ENCODE assay signal across 15 mouse cellular contexts in genomic region chr5:64269669-64270068, GRCm38 (mm10).
A peak's percentile ranks its signal among the peaks of the same experiment; 100 is the strongest.
DNase-seq lines count a peak whose midpoint lies in the region; ATAC-seq and TF ChIP-seq lines count a peak whose summit lies in the region.
"Had no signal": no experiment of that assay in that cellular context is flagged by ENCODE, and none has a peak within 500 bp of the region (broad histone marks: within the 10 kb centered on the region; RNA-seq: fewer than 3 reads in every experiment).

No protein-coding gene starts in this region.

- H3K4me2 ChIP-seq in lung, postnatal 0 days (replicated peaks; ENCODE audit: low read depth, low read length), result 0 out of 2 replicates have a peak overlapping the region, but pooled peaks have one; percentile 9
- H3K4me2 ChIP-seq in limb, embryonic 12.5 days, result peak overlapping the region; percentile 31; the same call in 1 of the 2 replicates
- H3K4me2 ChIP-seq: midbrain, embryonic 15.5 days; neural tube, embryonic 12.5 days had no signal

- H3K27me3 ChIP-seq in lung, postnatal 0 days (replicated peaks; ENCODE audit: insufficient read depth, low read length), result no peaks in the 10 kb centered on the region
- no peaks in the 10 kb centered on the region for H3K27me3 ChIP-seq in embryonic facial prominence, embryonic 10.5 days (replicated peaks; ENCODE audit: low read depth, poor library complexity, severe bottlenecking)
- no peaks in the 10 kb centered on the region for H3K27me3 ChIP-seq in limb, embryonic 12.5 days
- H3K27me3 ChIP-seq: midbrain, embryonic 15.5 days; neural tube, embryonic 12.5 days had no signal

- TF ChIP-seq EP300 in lung, postnatal 0 days (IDR thresholded peaks at IDR 0.05), result no peak

- no peak for TF ChIP-seq CTCF in gastrocnemius, adult 2 months (IDR thresholded peaks at IDR 0.05)
- no peak for TF ChIP-seq CTCF in lung, postnatal 0 days (IDR thresholded peaks at IDR 0.05)

- H3K4me1 ChIP-seq in lung, postnatal 0 days (ENCODE audit: insufficient read depth, low read depth, low read length), result no peaks in the 10 kb centered on the region
- peaks cover 11% of the 10 kb centered on the region for H3K4me1 ChIP-seq in embryonic facial prominence, embryonic 10.5 days
- peaks cover 5% of the 10 kb centered on the region; the same call in 1 of the 2 replicates for H3K4me1 ChIP-seq in limb, embryonic 12.5 days (replicated peaks)

- no peaks in the 10 kb centered on the region for H3K36me3 ChIP-seq in lung, postnatal 0 days (ENCODE audit: insufficient read depth, low read length)
- H3K36me3 ChIP-seq in embryonic facial prominence, embryonic 10.5 days (replicated peaks), result peaks cover 48% of the 10 kb centered on the region
- peaks cover 33% of the 10 kb centered on the region for H3K36me3 ChIP-seq in limb, embryonic 12.5 days
- H3K36me3 ChIP-seq: midbrain, embryonic 15.5 days had no signal

- peak; percentile 42 for DNase-seq in gastrocnemius, adult 2 months
- no peak for DNase-seq in gastrocnemius, postnatal 4 days (ENCODE audit: low spot score in 2 of 2)
- DNase-seq in lung, postnatal 0 days (ENCODE audit: low spot score), result no peak
- no peak for DNase-seq in lung, postnatal 4 days
- DNase-seq in embryonic facial prominence, embryonic 10.5 days (ENCODE audit: low spot score), result no peak
- no peak for DNase-seq in right cerebral cortex, postnatal 10 days (ENCODE audit: low spot score in 2 of 2)
- no peak for DNase-seq in spleen, postnatal 36 days (ENCODE audit: low spot score in 2 of 2)
- DNase-seq: heart, postnatal 10 days; kidney, postnatal 25 days; layer of hippocampus, postnatal 36 days; lung, adult 2 months had no signal

- peak overlapping the region; percentile 54 for H3K27ac ChIP-seq in gastrocnemius, adult 2 months
- H3K27ac ChIP-seq in lung, postnatal 0 days (ENCODE audit: low read length), result no peak overlapping the region
- H3K27ac ChIP-seq in embryonic facial prominence, embryonic 10.5 days (replicated peaks), result 0 out of 2 replicates have a peak overlapping the region, but pooled peaks have one; percentile 15
- H3K27ac ChIP-seq in limb, embryonic 12.5 days, result peak overlapping the region; percentile 77
- H3K27ac ChIP-seq: hindbrain, postnatal 0 days; midbrain, embryonic 15.5 days; neural tube, embryonic 12.5 days had no signal

- WGBS in lung, postnatal 0 days, result 44% methylated on average over 7 of the region's 7 CpGs
- WGBS in embryonic facial prominence, embryonic 10.5 days, result 26% methylated on average over 7 of the region's 7 CpGs
- WGBS in limb, embryonic 12.5 days, result 44% methylated on average over 7 of the region's 7 CpGs

- no peaks in the 10 kb centered on the region for H3K9me3 ChIP-seq in lung, postnatal 0 days (ENCODE audit: low read length)
- no peaks in the 10 kb centered on the region for H3K9me3 ChIP-seq in embryonic facial prominence, embryonic 10.5 days
- H3K9me3 ChIP-seq in limb, embryonic 12.5 days, result no peaks in the 10 kb centered on the region
- H3K9me3 ChIP-seq: midbrain, embryonic 15.5 days; neural tube, embryonic 12.5 days had no signal

- H3K9ac ChIP-seq in lung, postnatal 0 days (replicated peaks; ENCODE audit: low read depth), result no peak overlapping the region
- H3K9ac ChIP-seq in limb, embryonic 12.5 days (replicated peaks), result no peak overlapping the region
- H3K9ac ChIP-seq: midbrain, embryonic 15.5 days; neural tube, embryonic 12.5 days had no signal

- peak; percentile 25; the same call in 1 of the 2 replicates for ATAC-seq in lung, postnatal 0 days
- ATAC-seq in limb, embryonic 12.5 days (ENCODE audit: insufficient number of reproducible peaks, insufficient read depth, low FRiP score, low TSS enrichment, low read depth), result peak; percentile 20; the same call in 1 of the 2 replicates
- ATAC-seq: hindbrain, postnatal 0 days; midbrain, embryonic 15.5 days had no signal

- intact Hi-C loops in gastrocnemius, adult 2 months (cut with DNase I), result no loop called here

- H3K4me3 ChIP-seq in gastrocnemius, adult 2 months, result no peak overlapping the region
- no peak overlapping the region for H3K4me3 ChIP-seq in lung, postnatal 0 days (ENCODE audit: low read depth, low read length)
- H3K4me3 ChIP-seq in embryonic facial prominence, embryonic 10.5 days, result no peak overlapping the region
- H3K4me3 ChIP-seq in limb, embryonic 12.5 days (replicated peaks), result no peak overlapping the region
- H3K4me3 ChIP-seq: midbrain, embryonic 15.5 days; neural tube, embryonic 12.5 days had no signal
